Mouse (Mus musculus) liver, postnatal 0 days (tissue): ENCODE data around the gene Pgap2.

Experiments
- CTCF ChIP-seq: sonication (generic); IDR thresholded peaks from 2 replicates; pipeline ENCODE4 v1.5.1; 2016; ENCODE audit warnings: antibody characterized with exemption, low read depth
- EP300 ChIP-seq: IDR thresholded peaks from 2 replicates; pipeline ENCODE4 v1.6.1; 2016; ENCODE audit warnings: antibody characterized with exemption, low read depth, mild to moderate bottlenecking

GRCm38 (mm10) chr7:102228049-102228670, 18.2 kb downstream of the Pgap2 start:
- TF ChIP-seq CTCF (no peak), EP300 (no peak)
